Mouse (Mus musculus) intestine, embryonic 14.5 days (tissue): ENCODE data around the gene Kcnh8. TPM values are rescaled to one million over a fixed set of nuclear protein-coding genes. Genes with fewer than 3 reads are reported as not detected.

Source experiments
- ATAC-seq: fragments of 200-750 bp; cut with Nextera tagmentation; replicated peaks from 2 replicates; pipeline ENCODE4 v1.8.0; 2017; ENCODE audit warnings: low read depth, moderate number of reproducible peaks, moderate TSS enrichment, moderate library complexity; ENCODE audit not compliant: low FRiP score, low TSS enrichment
- DNase-seq: peaks from one replicate; pipeline ENCODE4 v3.0.0-alpha.2; 2018; ENCODE audit warnings: low spot score
- H3K27ac ChIP-seq: fragments of 300-500 bp; sonication (generic); 2 replicates; pipeline ENCODE4 v1.5.1; 2014; ENCODE audit warnings: low read depth, mild to moderate bottlenecking, control low read depth
- H3K27me3 ChIP-seq: fragments of 300-500 bp; sonication (generic); replicated peaks from 2 replicates; pipeline ENCODE4 v1.6.1; 2014; ENCODE audit warnings: low read length, control low read depth; ENCODE audit not compliant: control insufficient read depth, insufficient read depth
- H3K36me3 ChIP-seq: fragments of 300-500 bp; sonication (generic); 2 replicates; pipeline ENCODE4 v1.6.1; 2014; ENCODE audit warnings: low read length, control low read depth; ENCODE audit not compliant: control insufficient read depth, insufficient read depth
- H3K4me1 ChIP-seq: fragments of 300-500 bp; sonication (generic); replicated peaks from 2 replicates; pipeline ENCODE4 v1.6.1; 2014; ENCODE audit warnings: low read length, control low read depth, mixed read lengths; ENCODE audit not compliant: control insufficient read depth, insufficient read depth
- H3K4me2 ChIP-seq: fragments of 300-500 bp; sonication (generic); 2 replicates; pipeline ENCODE4 v1.6.1; 2014; ENCODE audit warnings: low read length
- H3K4me3 ChIP-seq: fragments of 300-500 bp; sonication (generic); 2 replicates; pipeline ENCODE4 v1.5.1; 2014; ENCODE audit warnings: low read depth, low read length, control low read depth, mixed read lengths
- H3K9ac ChIP-seq: fragments of 300-500 bp; sonication (generic); 2 replicates; pipeline ENCODE4 v1.6.1; 2014; ENCODE audit warnings: mild to moderate bottlenecking, low read length
- H3K9me3 ChIP-seq: fragments of 300-500 bp; sonication (generic); 2 replicates; pipeline ENCODE4 v1.6.1; 2016; ENCODE audit warnings: low read length, control low read depth; ENCODE audit not compliant: control insufficient read depth
- WGBS: fragments of 180-500 bp; shearing (Covaris S2); extraction: QIAGEN DNeasy Blood & Tissue Kit; methylation state at CpG from one replicate; pipeline ENCODE4 v1.1.7; 2014; 5-methylcytosine and 5-hydroxymethylcytosine counted together
- polyA plus RNA-seq: library from polyadenylated mRNA; unstranded; fragments of >200 nt; fragmentation: Nextera tagmentation; extraction: Ambion mirVana; gene quantifications from 2 replicates; pipeline ENCODE4 v1.2.1, GENCODE M21; 2014

The Kcnh8 gene
- 0.72 and 0.85 TPM in 2 replicates for polyA plus RNA-seq

GRCm38 (mm10) chr17:52602093-52602780 lies at the start of gene Kcnh8:
Kcnh8 (plus strand) TSS chr17:52602709.
- Histone ChIP-seq H3K4me3 (peak within 1 kb of the TSS; percentile 37), H3K27ac (peak within 1 kb of the TSS; percentile 22; the same call in 1 of the 2 replicates), H3K4me1 (no peaks in the 10 kb centered on the region), H3K4me2 (peak within 1 kb of the TSS; percentile 62), H3K36me3 (no peaks in the 10 kb centered on the region), H3K9ac (no peak within 1 kb of the TSS), H3K9me3 (no peaks in the 10 kb centered on the region), H3K27me3 (peaks cover 23% of the 10 kb centered on the region)
- DNase-seq (peak; percentile 60), ATAC-seq (peak; percentile 65)
- WGBS, result 2% methylated on average over 40 of the region's 40 CpGs

GRCm38 (mm10) chr17:52559961-52560720 lies 42.4 kb upstream of the Kcnh8 start:
- 21% methylated on average over 13 of the region's 13 CpGs for WGBS

GRCm38 (mm10) chr17:52565467-52566155 lies 36.9 kb upstream of the Kcnh8 start:
- no peak for DNase-seq
- no peaks in the 10 kb centered on the region for H3K36me3 ChIP-seq
- H3K4me1 ChIP-seq, result no peaks in the 10 kb centered on the region
- no peak overlapping the region for H3K4me3 ChIP-seq
- H3K4me2 ChIP-seq, result no peak overlapping the region
- H3K27ac ChIP-seq, result no peak overlapping the region
- H3K9ac ChIP-seq, result no peak overlapping the region
- H3K27me3 ChIP-seq, result no peaks in the 10 kb centered on the region
- ATAC-seq, result no peak
- H3K9me3 ChIP-seq, result no peaks in the 10 kb centered on the region
- WGBS, result 53% methylated on average over 4 of the region's 4 CpGs

More at GRCm38 (mm10) chr17:52559961-52560720, 42.4 kb upstream of the Kcnh8 start:
- Histone ChIP-seq H3K9ac (no peak overlapping the region), H3K9me3 (no peaks in the 10 kb centered on the region), H3K4me2 (no peak overlapping the region), H3K36me3 (no peaks in the 10 kb centered on the region), H3K4me1 (no peaks in the 10 kb centered on the region), H3K27me3 (no peaks in the 10 kb centered on the region), H3K4me3 (no peak overlapping the region), H3K27ac (no peak overlapping the region)
- ATAC-seq, result peak; percentile 60
- DNase-seq, result peak; percentile 68

- Histone ChIP-seq H3K9ac (no peak overlapping the region), H3K36me3 (no peaks in the 10 kb centered on the region), H3K9me3 (no peaks in the 10 kb centered on the region), H3K4me1 (no peaks in the 10 kb centered on the region), H3K4me2 (no peak overlapping the region), H3K27me3 (no peaks in the 10 kb centered on the region), H3K4me3 (no peak overlapping the region), H3K27ac (no peak overlapping the region)
- ATAC-seq (no peak), DNase-seq (no peak)
- 69% methylated on average over 4 of the region's 4 CpGs for WGBS
These were observed 32.8 kb upstream of the Kcnh8 start for GRCm38 (mm10) chr17:52569584-52570270.

GRCm38 (mm10) chr17:52572229-52572628 lies 30.3 kb upstream of the Kcnh8 start:
- H3K9ac ChIP-seq, result no peak overlapping the region
- H3K4me2 ChIP-seq, result no peak overlapping the region
- H3K4me3 ChIP-seq, result no peak overlapping the region
- H3K27me3 ChIP-seq, result no peaks in the 10 kb centered on the region
- H3K4me1 ChIP-seq, result no peaks in the 10 kb centered on the region
- no peaks in the 10 kb centered on the region for H3K9me3 ChIP-seq
- H3K27ac ChIP-seq, result no peak overlapping the region
- DNase-seq (no peak), ATAC-seq (no peak)
- WGBS, result 73% methylated on average over 4 of the region's 4 CpGs
- no peaks in the 10 kb centered on the region for H3K36me3 ChIP-seq

- Histone ChIP-seq H3K36me3 (no peaks in the 10 kb centered on the region), H3K9ac (no peak overlapping the region)
- ATAC-seq, result no peak
These were observed 10.9 kb upstream of the Kcnh8 start for GRCm38 (mm10) chr17:52591503-52592194.

GRCm38 (mm10) chr17:52599141-52599540 lies 3.4 kb upstream of the Kcnh8 start:
- WGBS, result 73% methylated on average over 3 of the region's 3 CpGs
- peaks cover 23% of the 10 kb centered on the region for H3K27me3 ChIP-seq
- no peak overlapping the region for H3K4me3 ChIP-seq
- no peak overlapping the region for H3K27ac ChIP-seq
- H3K9me3 ChIP-seq, result no peaks in the 10 kb centered on the region
- no peak overlapping the region for H3K4me2 ChIP-seq
- DNase-seq, result no peak
- ATAC-seq, result no peak
- H3K36me3 ChIP-seq, result no peaks in the 10 kb centered on the region
- H3K9ac ChIP-seq, result no peak overlapping the region
- no peaks in the 10 kb centered on the region for H3K4me1 ChIP-seq

More at GRCm38 (mm10) chr17:52591503-52592194, 10.9 kb upstream of the Kcnh8 start:
- no peak for DNase-seq
- Histone ChIP-seq H3K27ac (no peak overlapping the region), H3K4me2 (no peak overlapping the region), H3K9me3 (no peaks in the 10 kb centered on the region), H3K4me3 (no peak overlapping the region), H3K27me3 (no peaks in the 10 kb centered on the region), H3K4me1 (no peaks in the 10 kb centered on the region)
- 76% methylated on average over 5 of the region's 5 CpGs for WGBS
